9 mouse cellular contexts compared by ENCODE assay signal in genomic region chr17:34198521-34198912, GRCm38 (mm10). TPM values are rescaled to one million over a fixed set of nuclear protein-coding genes. Genes with fewer than 3 reads are reported as not detected.
A peak's percentile ranks its signal among the peaks of the same experiment; 100 is the strongest.
DNase-seq lines count a peak whose midpoint lies in the region; ATAC-seq and TF ChIP-seq lines count a peak whose summit lies in the region.
"Had no signal": no experiment of that assay in that cellular context is flagged by ENCODE, and none has a peak within 500 bp of the region (broad histone marks: within the 10 kb centered on the region; RNA-seq: fewer than 3 reads in every experiment).

No protein-coding gene starts in this region.

- no peaks in the 10 kb centered on the region for H3K36me3 ChIP-seq in heart, embryonic 10.5 days
- peaks cover 49 to 67% of the 10 kb centered on the region in 2 experiments for H3K36me3 ChIP-seq in CH12.LX (replicated peaks in 1 of 2; ENCODE audit: control insufficient read depth in 1 of 2, insufficient read depth in 1 of 2, low read length in 1 of 2)
- H3K36me3 ChIP-seq in hindbrain, embryonic 11.5 days (ENCODE audit: control insufficient read depth, insufficient read depth, low read length): no peaks in the 10 kb centered on the region

- peaks cover 93% of the 10 kb centered on the region for H3K27me3 ChIP-seq in heart, embryonic 10.5 days (ENCODE audit: insufficient read depth, poor library complexity, severe bottlenecking)
- H3K27me3 ChIP-seq in CH12.LX (replicated peaks): no peaks in the 10 kb centered on the region
- H3K27me3 ChIP-seq in hindbrain, embryonic 11.5 days (ENCODE audit: control insufficient read depth, insufficient read depth, low read length): peaks cover 50% of the 10 kb centered on the region

- TF ChIP-seq RAD21 in CH12.LX (IDR thresholded peaks at IDR 0.05; ENCODE audit: low read depth, low read length): no peak

- in situ Hi-C loops in CH12.LX (cut with MboI; ENCODE audit: low pct_ligation_motif_present, low pct_unique_long_range_greater_than_20kb, low sequenced_read_pairs): no loop called here

- H3K79me2 ChIP-seq in CH12.LX (replicated peaks; ENCODE audit: control insufficient read depth, extremely low read depth, insufficient read depth, poor library complexity, severe bottlenecking): peaks cover 51% of the 10 kb centered on the region

- WGBS in heart, embryonic 10.5 days: 7% methylated on average over 11 of the region's 11 CpGs
- 7% methylated on average over 11 of the region's 11 CpGs for WGBS in hindbrain, embryonic 11.5 days

- H3K4me1 ChIP-seq in heart, embryonic 10.5 days: peaks cover 14% of the 10 kb centered on the region
- H3K4me1 ChIP-seq in CH12.LX (ENCODE audit: control insufficient read depth in 1 of 2, insufficient read depth in 2 of 2): peaks cover 25 to 61% of the 10 kb centered on the region in 2 experiments
- H3K4me1 ChIP-seq in hindbrain, embryonic 11.5 days (replicated peaks; ENCODE audit: control insufficient read depth, insufficient read depth, low read length): peaks cover 3% of the 10 kb centered on the region

- dilution Hi-C loops in CH12.LX (cut with MboI; ENCODE audit: extremely low pct_ligation_motif_present, extremely low pct_unique_long_range_greater_than_20kb, low sequenced_read_pairs): no loop called here

- peak overlapping the region; percentile 65; the same call in 1 of the 2 replicates for H3K4me2 ChIP-seq in CH12.LX (ENCODE audit: insufficient read depth, low read depth, poor library complexity, severe bottlenecking)
- peak overlapping the region; percentile 57 for H3K4me2 ChIP-seq in hindbrain, embryonic 11.5 days (replicated peaks; ENCODE audit: low read depth, low read length)

- H3K27ac ChIP-seq in heart, embryonic 10.5 days: 0 out of 2 replicates have a peak overlapping the region, but pooled peaks have one; percentile 32
- H3K27ac ChIP-seq in CH12.LX (ENCODE audit: insufficient read depth, low read depth): peak overlapping the region; percentile 93
- no peak overlapping the region for H3K27ac ChIP-seq in hindbrain, embryonic 11.5 days (ENCODE audit: low read depth, low read length)

- peak overlapping the region; percentile 100 for H3K9ac ChIP-seq in CH12.LX (ENCODE audit: insufficient read depth, low read depth)
- no peak overlapping the region for H3K9ac ChIP-seq in hindbrain, embryonic 11.5 days (ENCODE audit: low read depth, low read length)

- ATAC-seq in hindbrain, embryonic 11.5 days (ENCODE audit: low FRiP score): no peak
- peak; percentile 27 for ATAC-seq in megakaryocyte progenitor cell, adult 5-6 weeks (replicated peaks; ENCODE audit: poor library complexity)

- no peak for TF ChIP-seq EP300 in CH12.LX (IDR thresholded peaks at IDR 0.05; ENCODE audit: low read length)

- no peaks in the 10 kb centered on the region for H3K9me3 ChIP-seq in heart, embryonic 10.5 days
- no peaks in the 10 kb centered on the region for H3K9me3 ChIP-seq in CH12.LX (replicated peaks; ENCODE audit: low read length)
- no peaks in the 10 kb centered on the region for H3K9me3 ChIP-seq in hindbrain, embryonic 11.5 days (ENCODE audit: control insufficient read depth, low read length)

- no peak for TF ChIP-seq CTCF in CH12.LX (conservative IDR thresholded peaks at IDR 0.05 in 1 of 2, IDR thresholded peaks at IDR 0.05 in 1 of 2; ENCODE audit: low read depth in 2 of 2, low read length in 2 of 2)

- no peak for TF ChIP-seq POLR2A in CH12.LX (IDR thresholded peaks at IDR 0.05; ENCODE audit: low read depth, low read length)

- no peak for DNase-seq in heart, embryonic 10.5 days (ENCODE audit: low spot score)
- no peak for DNase-seq in heart, adult 18-20 months
- no peak for DNase-seq in CH12.LX (ENCODE audit: extremely low read depth)
- DNase-seq in hindbrain, embryonic 11.5 days (ENCODE audit: low spot score): no peak
- DNase-seq in cerebellum, adult 11-12 months: no peak
- DNase-seq in B cell, adult 2 months: no peak
- DNase-seq in spleen, adult 18-20 months: no peak

- peak overlapping the region; percentile 50 for H3K4me3 ChIP-seq in heart, embryonic 10.5 days
- H3K4me3 ChIP-seq in CH12.LX (replicated peaks in 1 of 3; ENCODE audit: low read depth in 2 of 3, low read length in 2 of 3, poor library complexity in 1 of 3): peak overlapping the region; percentile 85 to 99 (median 93)
- peak overlapping the region; percentile 33 for H3K4me3 ChIP-seq in hindbrain, embryonic 11.5 days (ENCODE audit: low read depth, low read length)

TF ChIP-seq in CH12.LX, 34 proteins besides CTCF, POLR2A, EP300 and RAD21:
- TF ChIP-seq PAX5 (IDR thresholded peaks at IDR 0.05; ENCODE audit: low read length) (no peak), ELF1 (IDR thresholded peaks at IDR 0.05; ENCODE audit: low read depth, low read length) (no peak), GABPA (IDR thresholded peaks at IDR 0.05; ENCODE audit: insufficient replicate concordance, low read depth, low read length) (no peak), SMC3 (IDR thresholded peaks at IDR 0.05; ENCODE audit: low read depth, low read length) (0 out of 2 replicates have a peak, but pooled peaks have one; percentile 0), CHD1 (IDR thresholded peaks at IDR 0.05; ENCODE audit: low read depth, low read length) (0 out of 2 replicates have a peak, but pooled peaks have one; percentile 31), BHLHE40 (IDR thresholded peaks at IDR 0.05; ENCODE audit: low read depth, low read length) (no peak), CHD2 (IDR thresholded peaks at IDR 0.05; ENCODE audit: low read length) (no peak), MXI1 (IDR thresholded peaks at IDR 0.05; ENCODE audit: low read depth, low read length) (0 out of 2 replicates have a peak, but pooled peaks have one; percentile 26), SIN3A (IDR thresholded peaks at IDR 0.05; ENCODE audit: low read length) (0 out of 2 replicates have a peak, but pooled peaks have one; percentile 6), IRF4 (IDR thresholded peaks at IDR 0.05; ENCODE audit: low read depth, low read length) (no peak)
TF ChIP-seq in CH12.LX: peak in this region for 4.

RNA-seq across cellular contexts. Expression of gene Psmb8, which starts 1.0 kb away (rescaled TPM):
- 0.86 and 0.87 TPM in 2 replicates for polyA plus RNA-seq in heart, embryonic 10.5 days (2016; fragmentation: Nextera tagmentation; extraction: Ambion mirVana)
- total RNA-seq in heart, adult 18-20 months (2021): 10 to 100 TPM; 19.5 to 34.4 TPM
- total RNA-seq in CH12.LX (2012; rRNA removed) (989 and 1,092 TPM in 2 replicates), CH12.LX (2014; rRNA removed) (846 and 857 TPM in 2 replicates)
- polyA plus RNA-seq in CH12.LX (2012; ENCODE audit: insufficient read length, low read depth): 652 and 654 TPM in 2 replicates
- polyA plus RNA-seq in hindbrain, embryonic 11.5 days (2014; fragmentation: Nextera tagmentation; extraction: Ambion mirVana): 1.3 and 1.9 TPM in 2 replicates
- 289 and 290 TPM in 2 replicates for total RNA-seq in megakaryocyte progenitor cell, adult 5-6 weeks (2015)
- total RNA-seq in megakaryocyte progenitor cell, adult 5-6 weeks (2017): 461 and 471 TPM in 2 replicates

RNA-seq across cellular contexts. Expression of gene Tap2, which starts 4.8 kb away (rescaled TPM):
- polyA plus RNA-seq in heart, embryonic 10.5 days (2016; fragmentation: Nextera tagmentation; extraction: Ambion mirVana): 0.48 and 0.51 TPM in 2 replicates
- 10 to 100 TPM; 25.3 to 33.3 TPM for total RNA-seq in heart, adult 18-20 months (2021)
- total RNA-seq in CH12.LX (2012; rRNA removed) (110 and 116 TPM in 2 replicates), CH12.LX (2014; rRNA removed) (54.8 and 62.2 TPM in 2 replicates)
- 121 and 124 TPM in 2 replicates for polyA plus RNA-seq in CH12.LX (2012; ENCODE audit: insufficient read length, low read depth)
- polyA plus RNA-seq in hindbrain, embryonic 11.5 days (2014; fragmentation: Nextera tagmentation; extraction: Ambion mirVana): 0.19 and 0.50 TPM in 2 replicates
- 8.5 and 17.1 TPM in 2 replicates for total RNA-seq in megakaryocyte progenitor cell, adult 5-6 weeks (2015)
- total RNA-seq in megakaryocyte progenitor cell, adult 5-6 weeks (2017): 54.6 and 67.9 TPM in 2 replicates

RNA-seq across cellular contexts. Expression of gene Psmb9, which starts 11.0 kb away (rescaled TPM):
- 0.41 and 0.60 TPM in 2 replicates for polyA plus RNA-seq in heart, embryonic 10.5 days (2016; fragmentation: Nextera tagmentation; extraction: Ambion mirVana)
- total RNA-seq in heart, adult 18-20 months (2021): 10 to 100 TPM; 13.1 to 25.3 TPM
- total RNA-seq in CH12.LX (2012; rRNA removed) (435 and 547 TPM in 2 replicates), CH12.LX (2014; rRNA removed) (156 and 159 TPM in 2 replicates)
- polyA plus RNA-seq in CH12.LX (2012; ENCODE audit: insufficient read length, low read depth): 192 and 196 TPM in 2 replicates
- 0.42 and 1.1 TPM in 2 replicates for polyA plus RNA-seq in hindbrain, embryonic 11.5 days (2014; fragmentation: Nextera tagmentation; extraction: Ambion mirVana)
- total RNA-seq in megakaryocyte progenitor cell, adult 5-6 weeks (2015): 112 and 120 TPM in 2 replicates
- total RNA-seq in megakaryocyte progenitor cell, adult 5-6 weeks (2017): 122 and 126 TPM in 2 replicates

RNA-seq across cellular contexts. Expression of gene Tap1, which starts 11.2 kb away (rescaled TPM):
- 0.84 and 1.2 TPM in 2 replicates for polyA plus RNA-seq in heart, embryonic 10.5 days (2016; fragmentation: Nextera tagmentation; extraction: Ambion mirVana)
- 10 to 100 TPM in 1 of 2 experiments, 1 to 10 TPM in 1; 5.7 to 11.4 TPM for total RNA-seq in heart, adult 18-20 months (2021)
- total RNA-seq in CH12.LX (2012; rRNA removed) (164 and 184 TPM in 2 replicates), CH12.LX (2014; rRNA removed) (90.1 and 102 TPM in 2 replicates)
- polyA plus RNA-seq in CH12.LX (2012; ENCODE audit: insufficient read length, low read depth): 157 and 161 TPM in 2 replicates
- polyA plus RNA-seq in hindbrain, embryonic 11.5 days (2014; fragmentation: Nextera tagmentation; extraction: Ambion mirVana): 1.0 and 1.1 TPM in 2 replicates
- total RNA-seq in megakaryocyte progenitor cell, adult 5-6 weeks (2015): 27.6 and 30.5 TPM in 2 replicates
- total RNA-seq in megakaryocyte progenitor cell, adult 5-6 weeks (2017): 62.5 and 82.8 TPM in 2 replicates

RNA-seq across cellular contexts. Expression of gene H2-Ob, which starts 40.2 kb away (rescaled TPM):
- not detected in 2 replicates for polyA plus RNA-seq in heart, embryonic 10.5 days (2016; fragmentation: Nextera tagmentation; extraction: Ambion mirVana)
- total RNA-seq in heart, adult 18-20 months (2021): 1 to 10 TPM in 1 of 2 experiments, under 1 TPM in 1; 0.77 to 5.7 TPM
- 8.4 and 13.7 TPM in 2 replicates for total RNA-seq in CH12.LX (2012; rRNA removed)
- 31.9 and 39.7 TPM in 2 replicates for total RNA-seq in CH12.LX (2014; rRNA removed)
- 19.9 and 27.2 TPM in 2 replicates for polyA plus RNA-seq in CH12.LX (2012; ENCODE audit: insufficient read length, low read depth)
- not detected in 2 replicates for polyA plus RNA-seq in hindbrain, embryonic 11.5 days (2014; fragmentation: Nextera tagmentation; extraction: Ambion mirVana)
- 6.6 and 13.1 TPM in 2 replicates for total RNA-seq in megakaryocyte progenitor cell, adult 5-6 weeks (2015)
- total RNA-seq in megakaryocyte progenitor cell, adult 5-6 weeks (2017): 3.7 and 8.6 TPM in 2 replicates
- polyA plus RNA-seq: C2C12 had no signal

Comparison
In these comparisons a context has a peak if more than half of its experiments do, and no peak if none do; other contexts are left out.
1. H3K4me3 ChIP-seq: peak in every context shown above with its lines; median percentile 93 in CH12.LX; 50 in heart, embryonic 10.5 days; 33 in hindbrain, embryonic 11.5 days.
2. RNA of gene Psmb8, which starts 1.0 kb away (total RNA-seq): 846 to 1,092 TPM in CH12.LX and 289 to 471 TPM in megakaryocyte progenitor cell, adult 5-6 weeks; 19.5 to 34.4 TPM in heart, adult 18-20 months; every median in the first group is over 4 times any median in the second.
3. RNA of gene Psmb9, which starts 11.0 kb away (total RNA-seq): 156 to 547 TPM in CH12.LX and 112 to 126 TPM in megakaryocyte progenitor cell, adult 5-6 weeks; 13.1 to 25.3 TPM in heart, adult 18-20 months; every median in the first group is over 4 times any median in the second.